Mouse (Mus musculus) neural tube, embryonic 13.5 days (tissue): Measurements from ENCODE around the gene Pilra. TPM values are rescaled to one million over a fixed set of nuclear protein-coding genes. Genes with fewer than 3 reads are reported as not detected.

ENCODE experiments used
- ATAC-seq: fragments of 200-750 bp; cut with Nextera tagmentation; 2 replicates; pipeline ENCODE4 v1.8.0; 2017; ENCODE audit warnings: low read depth, mild to moderate bottlenecking, moderate TSS enrichment, moderate library complexity
- H3K27ac ChIP-seq: fragments of 300-500 bp; sonication (generic); replicated peaks from 2 replicates; pipeline ENCODE4 v1.5.1; 2015; ENCODE audit warnings: moderate library complexity, mild to moderate bottlenecking, inconsistent platforms
- H3K27me3 ChIP-seq: fragments of 300-500 bp; sonication (generic); 2 replicates; pipeline ENCODE4 v1.6.1; 2015; ENCODE audit warnings: mild to moderate bottlenecking, inconsistent platforms
- H3K36me3 ChIP-seq: fragments of 300-500 bp; sonication (generic); 2 replicates; pipeline ENCODE4 v1.6.1; 2015; ENCODE audit warnings: mild to moderate bottlenecking, inconsistent platforms
- H3K4me1 ChIP-seq: fragments of 300-500 bp; sonication (generic); replicated peaks from 2 replicates; pipeline ENCODE4 v1.6.1; 2015; ENCODE audit warnings: inconsistent platforms
- H3K4me2 ChIP-seq: fragments of 300-500 bp; sonication (generic); 2 replicates; pipeline ENCODE4 v1.6.1; 2015; ENCODE audit warnings: inconsistent platforms, mild to moderate bottlenecking, moderate library complexity
- H3K4me3 ChIP-seq: fragments of 300-500 bp; sonication (generic); 2 replicates; pipeline ENCODE4 v1.5.1; 2015; ENCODE audit warnings: mild to moderate bottlenecking, inconsistent platforms
- H3K9ac ChIP-seq: fragments of 300-500 bp; sonication (generic); 2 replicates; pipeline ENCODE4 v1.6.1; 2015; ENCODE audit warnings: moderate library complexity, mild to moderate bottlenecking, inconsistent platforms
- H3K9me3 ChIP-seq: fragments of 300-500 bp; sonication (generic); 2 replicates; pipeline ENCODE4 v1.6.1; 2016; ENCODE audit warnings: inconsistent platforms
- WGBS: fragments of 180-500 bp; shearing (Covaris S2); methylation state at CpG from one replicate; pipeline ENCODE4 v1.1.7; 2015; 5-methylcytosine and 5-hydroxymethylcytosine counted together
- polyA plus RNA-seq: library from polyadenylated mRNA; unstranded; fragments of >200 nt; fragmentation: Nextera tagmentation; extraction: Ambion mirVana; gene quantifications from 2 replicates; pipeline ENCODE4 v1.2.1, GENCODE M21; 2015

Pilra gene
- polyA plus RNA-seq, 1 experiment from 2014 or later = 1.3 TPM

- no peaks in the 10 kb centered on the region for H3K4me1 ChIP-seq
- no peaks in the 10 kb centered on the region for H3K27me3 ChIP-seq
- no peaks in the 10 kb centered on the region for H3K36me3 ChIP-seq
- H3K9ac ChIP-seq = no peak overlapping the region
- no peak overlapping the region for H3K4me2 ChIP-seq
- no peak overlapping the region for H3K4me3 ChIP-seq
- H3K9me3 ChIP-seq = no peaks in the 10 kb centered on the region
- H3K27ac ChIP-seq = no peak overlapping the region
- 64% methylated on average over 4 of the region's 4 CpGs for WGBS
- no peak for ATAC-seq
Observed at GRCm38 (mm10) chr5:137822126-137822525, 14.0 kb downstream of the Pilra start.

- Histone ChIP-seq H3K36me3 (no peaks in the 10 kb centered on the region), H3K27me3 (no peaks in the 10 kb centered on the region), H3K9ac (no peak overlapping the region), H3K4me1 (no peaks in the 10 kb centered on the region), H3K27ac (no peak overlapping the region), H3K9me3 (no peaks in the 10 kb centered on the region), H3K4me3 (no peak overlapping the region), H3K4me2 (no peak overlapping the region)
- ATAC-seq = no peak
- 73% methylated on average over 4 of the region's 4 CpGs for WGBS
Observed at GRCm38 (mm10) chr5:137817466-137818222, 18.4 kb downstream of the Pilra start.

GRCm38 (mm10) chr5:137808316-137808715 is 27.8 kb downstream of the Pilra start:
- Histone ChIP-seq H3K9ac (no peak overlapping the region), H3K27me3 (no peaks in the 10 kb centered on the region), H3K9me3 (no peaks in the 10 kb centered on the region), H3K36me3 (no peaks in the 10 kb centered on the region), H3K27ac (no peak overlapping the region), H3K4me2 (no peak overlapping the region), H3K4me3 (no peak overlapping the region), H3K4me1 (no peaks in the 10 kb centered on the region)
- 86% methylated on average over 5 of the region's 5 CpGs for WGBS
- ATAC-seq = no peak

GRCm38 (mm10) chr5:137806158-137806557 is 29.9 kb downstream of the Pilra start:
- no peak overlapping the region for H3K4me3 ChIP-seq
- H3K9ac ChIP-seq = no peak overlapping the region
- no peaks in the 10 kb centered on the region for H3K4me1 ChIP-seq
- ATAC-seq = no peak
- 72% methylated on average over 1 of the region's 1 CpGs for whole genome bisulfite sequencing
- H3K4me2 ChIP-seq = no peak overlapping the region
- H3K36me3 ChIP-seq = no peaks in the 10 kb centered on the region
- H3K27me3 ChIP-seq = no peaks in the 10 kb centered on the region
- H3K9me3 ChIP-seq = no peaks in the 10 kb centered on the region
- no peak overlapping the region for H3K27ac ChIP-seq

GRCm38 (mm10) chr5:137800917-137801316 is 35.2 kb downstream of the Pilra start:
- no peak overlapping the region for H3K4me2 ChIP-seq
- no peaks in the 10 kb centered on the region for H3K4me1 ChIP-seq
- H3K9ac ChIP-seq = no peak overlapping the region
- no peak overlapping the region for H3K27ac ChIP-seq
- no peak for ATAC-seq
- no peaks in the 10 kb centered on the region for H3K36me3 ChIP-seq
- no peaks in the 10 kb centered on the region for H3K9me3 ChIP-seq
- 84% methylated on average over 3 of the region's 3 CpGs for WGBS
- H3K4me3 ChIP-seq = no peak overlapping the region
- H3K27me3 ChIP-seq = no peaks in the 10 kb centered on the region

- Histone ChIP-seq H3K4me3 (no peak overlapping the region), H3K27me3 (no peaks in the 10 kb centered on the region), H3K27ac (no peak overlapping the region), H3K4me2 (no peak overlapping the region), H3K36me3 (no peaks in the 10 kb centered on the region), H3K9me3 (no peaks in the 10 kb centered on the region), H3K9ac (no peak overlapping the region), H3K4me1 (no peaks in the 10 kb centered on the region)
- no peak for ATAC-seq
- 83% methylated on average over 3 of the region's 3 CpGs for WGBS
Observed at GRCm38 (mm10) chr5:137796606-137797005, 39.5 kb downstream of the Pilra start.

- Histone ChIP-seq H3K27me3 (peaks cover 7% of the 10 kb centered on the region; the same call in 1 of the 2 replicates), H3K9ac (no peak overlapping the region), H3K4me2 (no peak overlapping the region), H3K9me3 (no peaks in the 10 kb centered on the region), H3K4me3 (no peak overlapping the region), H3K36me3 (no peaks in the 10 kb centered on the region), H3K27ac (no peak overlapping the region), H3K4me1 (peaks cover 5% of the 10 kb centered on the region; the same call in 1 of the 2 replicates)
- no peak for ATAC-seq
Observed at GRCm38 (mm10) chr5:137791553-137791952, 44.5 kb downstream of the Pilra start.

- Histone ChIP-seq H3K9me3 (no peaks in the 10 kb centered on the region), H3K9ac (no peak overlapping the region), H3K4me2 (no peak overlapping the region), H3K27ac (no peak overlapping the region), H3K4me3 (no peak overlapping the region), H3K36me3 (peaks cover 9% of the 10 kb centered on the region; the same call in 1 of the 2 replicates), H3K4me1 (peaks cover 19% of the 10 kb centered on the region), H3K27me3 (peaks cover 7% of the 10 kb centered on the region; the same call in 1 of the 2 replicates)
- no peak for ATAC-seq
- WGBS = 90% methylated on average over 2 of the region's 2 CpGs
Observed at GRCm38 (mm10) chr5:137788946-137789531, 47.0 kb downstream of the Pilra start.

- no peak for ATAC-seq
- H3K36me3 ChIP-seq = peaks cover 18% of the 10 kb centered on the region
- H3K9me3 ChIP-seq = no peaks in the 10 kb centered on the region
- peak overlapping the region; percentile 95 for H3K4me2 ChIP-seq
- WGBS = 74% methylated on average over 24 of the region's 24 CpGs
- peak overlapping the region; percentile 44 for H3K9ac ChIP-seq
- peak overlapping the region; percentile 87 for H3K4me3 ChIP-seq
- peaks cover 7% of the 10 kb centered on the region; the same call in 1 of the 2 replicates for H3K27me3 ChIP-seq
- H3K4me1 ChIP-seq = peaks cover 28% of the 10 kb centered on the region
- H3K27ac ChIP-seq = no peak overlapping the region
Observed at GRCm38 (mm10) chr5:137788171-137788570, 47.9 kb downstream of the Pilra start.

- Histone ChIP-seq H3K9me3 (no peaks in the 10 kb centered on the region), H3K36me3 (peaks cover 26% of the 10 kb centered on the region), H3K4me3 (peak within 1 kb of the TSS; percentile 87), H3K4me1 (peaks cover 36% of the 10 kb centered on the region), H3K9ac (peak within 1 kb of the TSS; percentile 97), H3K4me2 (peak within 1 kb of the TSS; percentile 95), H3K27ac (peak within 1 kb of the TSS; percentile 99), H3K27me3 (peaks cover 7% of the 10 kb centered on the region; the same call in 1 of the 2 replicates)
- WGBS = under 1% methylated on average over 48 of the region's 48 CpGs
- ATAC-seq = peak; percentile 64
Observed at GRCm38 (mm10) chr5:137787151-137787928, 48.7 kb downstream of the Pilra start, which contains the start of the genes Mepce and Zcwpw1. Gene Mepce (minus strand): TSS chr5:137787655. Gene Zcwpw1 (plus strand): TSS chr5:137787798.

- Histone ChIP-seq H3K27ac (peak overlapping the region; percentile 99), H3K9ac (peak overlapping the region; percentile 97), H3K4me2 (peak overlapping the region; percentile 95), H3K4me1 (peaks cover 47% of the 10 kb centered on the region), H3K27me3 (peaks cover 7% of the 10 kb centered on the region; the same call in 1 of the 2 replicates), H3K9me3 (no peaks in the 10 kb centered on the region), H3K36me3 (peaks cover 37% of the 10 kb centered on the region), H3K4me3 (peak overlapping the region; percentile 87)
- ATAC-seq = peak; percentile 84
- under 1% methylated on average over 79 of the region's 79 CpGs for WGBS
Observed at GRCm38 (mm10) chr5:137786109-137786942, 49.8 kb downstream of the Pilra start.
